Mouse (Mus musculus): Measurements from ENCODE around the gene Thoc7. TPM values are rescaled to one million over a fixed set of nuclear protein-coding genes. Genes with fewer than 3 reads are reported as not detected.

Thoc7 gene
- polyA plus RNA-seq, 1 experiment: 71.1 TPM

DNA sequence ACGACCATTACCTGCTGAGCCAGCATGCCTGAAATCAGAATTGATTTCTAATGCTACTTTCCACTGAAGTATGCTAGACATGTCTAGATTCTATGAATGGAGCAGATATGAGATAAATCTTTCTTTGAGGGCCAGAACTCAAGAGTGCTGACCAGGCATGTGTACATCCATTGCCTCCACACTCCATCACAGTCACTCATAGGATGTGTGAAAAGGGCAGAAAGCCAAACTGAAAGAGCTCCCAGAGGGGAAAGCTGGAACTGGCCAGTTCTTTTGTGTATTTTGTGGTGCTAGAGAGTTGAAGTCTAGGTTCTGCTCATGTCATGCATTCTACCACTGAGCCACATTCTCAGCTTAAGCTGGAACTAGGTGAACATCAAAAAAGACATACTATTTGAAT lies 15.8 kb upstream of the Thoc7 start:
- 71% methylated on average over 1 of the region's 1 CpGs for WGBS

DNA sequence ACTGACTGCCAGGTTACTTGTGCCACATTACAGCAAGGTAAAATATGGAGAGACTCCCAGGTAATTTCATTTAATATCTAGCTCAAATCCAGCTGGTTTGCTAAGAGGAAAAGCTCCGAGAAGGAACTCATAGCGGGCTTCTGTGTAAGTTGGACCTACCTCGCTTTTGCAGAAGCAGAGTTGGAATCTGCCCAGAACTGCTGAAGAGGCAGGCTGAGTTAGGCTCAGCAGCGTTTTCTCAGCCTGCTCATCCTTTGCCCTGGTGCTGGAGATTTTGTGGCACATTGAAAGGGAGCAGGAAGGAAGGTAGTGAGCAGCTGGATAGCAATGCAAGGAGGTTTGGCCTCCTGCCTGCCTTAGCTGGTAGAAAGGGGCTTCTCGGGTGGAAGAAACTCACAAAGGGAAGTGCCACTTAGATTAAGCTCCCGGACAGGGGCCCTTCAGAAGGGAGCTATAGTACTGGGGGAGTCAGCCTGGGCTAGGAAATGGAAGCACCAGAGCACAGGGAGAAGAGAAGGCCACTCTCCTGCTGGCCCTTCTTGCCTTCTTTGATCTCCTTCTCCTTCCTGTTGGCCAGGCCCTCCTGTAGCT lies 10.1 kb upstream of the Thoc7 start:
- 16% methylated on average over 6 of the region's 6 CpGs for WGBS
- TF ChIP-seq POLR2A (IDR thresholded peaks at IDR 0.05; ENCODE audit: borderline replicate concordance, control insufficient read depth, low read depth, low read length) (no peak), CTCF (IDR thresholded peaks at IDR 0.05; ENCODE audit: control insufficient read depth, insufficient read depth, low read length) (no peak)
- H3K27ac ChIP-seq (ENCODE audit: control insufficient read depth, insufficient read depth, low read depth, low read length, poor library complexity): no peak overlapping the region
- H3K4me1 ChIP-seq (ENCODE audit: control insufficient read depth, insufficient read depth, low read length): no peaks in the 10 kb centered on the region
- H3K4me3 ChIP-seq (replicated peaks; ENCODE audit: control insufficient read depth, low read depth, low read length): no peak overlapping the region

More for the DNA sequence above, 15.8 kb upstream of the Thoc7 start:
- Histone ChIP-seq H3K4me1 (ENCODE audit: control insufficient read depth, insufficient read depth, low read length) (no peaks in the 10 kb centered on the region), H3K4me3 (replicated peaks; ENCODE audit: control insufficient read depth, low read depth, low read length) (no peak overlapping the region), H3K27ac (ENCODE audit: control insufficient read depth, insufficient read depth, low read depth, low read length, poor library complexity) (no peak overlapping the region)
- TF ChIP-seq CTCF (IDR thresholded peaks at IDR 0.05; ENCODE audit: control insufficient read depth, insufficient read depth, low read length): no peak
- no peak for TF ChIP-seq POLR2A (IDR thresholded peaks at IDR 0.05; ENCODE audit: borderline replicate concordance, control insufficient read depth, low read depth, low read length)

DNA sequence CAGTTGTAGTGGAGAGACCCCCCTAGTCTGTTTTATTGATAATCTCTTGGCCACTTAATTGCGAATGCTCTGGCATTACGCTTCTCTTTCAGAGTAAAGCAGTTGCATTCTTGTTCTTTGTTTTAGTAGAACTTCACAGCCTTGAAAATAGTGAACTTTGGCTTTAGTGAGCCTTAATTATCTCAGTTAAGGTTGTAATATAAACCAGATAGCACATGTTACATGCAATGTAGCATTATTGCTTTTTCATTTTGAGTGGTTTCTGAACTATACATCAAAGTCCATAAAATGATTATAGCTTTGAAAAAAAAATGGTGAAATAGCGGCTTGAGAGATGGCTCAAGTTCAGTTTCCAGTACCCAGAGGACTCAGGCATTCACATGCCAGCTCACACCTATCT lies 8.9 kb upstream of the Thoc7 start:
- TF ChIP-seq POLR2A (IDR thresholded peaks at IDR 0.05; ENCODE audit: borderline replicate concordance, control insufficient read depth, low read depth, low read length) (no peak), CTCF (IDR thresholded peaks at IDR 0.05; ENCODE audit: control insufficient read depth, insufficient read depth, low read length) (no peak)
- Histone ChIP-seq H3K4me1 (ENCODE audit: control insufficient read depth, insufficient read depth, low read length) (no peaks in the 10 kb centered on the region), H3K27ac (ENCODE audit: control insufficient read depth, insufficient read depth, low read depth, low read length, poor library complexity) (no peak overlapping the region), H3K4me3 (replicated peaks; ENCODE audit: control insufficient read depth, low read depth, low read length) (no peak overlapping the region)
- WGBS: 90% methylated on average over 3 of the region's 3 CpGs

DNA sequence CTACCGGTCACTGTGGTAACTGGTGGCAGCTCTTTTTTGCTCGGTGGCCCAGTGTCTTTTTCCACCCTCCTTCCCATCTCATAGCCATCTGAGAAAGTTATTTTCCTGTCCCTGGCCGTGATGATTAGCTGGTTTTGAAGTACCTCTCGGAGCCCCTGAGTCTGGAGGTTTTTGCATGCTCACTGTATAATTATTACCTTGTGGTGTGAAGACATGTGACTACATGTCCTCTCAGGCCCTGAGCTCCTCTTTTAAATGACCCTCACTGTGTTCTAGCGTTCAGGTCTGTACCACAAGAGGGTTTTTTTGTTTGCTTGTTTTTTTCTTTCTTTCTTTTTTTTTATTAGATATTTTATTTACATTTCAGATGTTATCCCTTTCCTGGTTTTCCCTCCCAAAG lies 6.8 kb upstream of the Thoc7 start:
- TF ChIP-seq CTCF (IDR thresholded peaks at IDR 0.05; ENCODE audit: control insufficient read depth, insufficient read depth, low read length) (no peak), POLR2A (IDR thresholded peaks at IDR 0.05; ENCODE audit: borderline replicate concordance, control insufficient read depth, low read depth, low read length) (no peak)
- WGBS: 75% methylated on average over 5 of the region's 5 CpGs

DNA sequence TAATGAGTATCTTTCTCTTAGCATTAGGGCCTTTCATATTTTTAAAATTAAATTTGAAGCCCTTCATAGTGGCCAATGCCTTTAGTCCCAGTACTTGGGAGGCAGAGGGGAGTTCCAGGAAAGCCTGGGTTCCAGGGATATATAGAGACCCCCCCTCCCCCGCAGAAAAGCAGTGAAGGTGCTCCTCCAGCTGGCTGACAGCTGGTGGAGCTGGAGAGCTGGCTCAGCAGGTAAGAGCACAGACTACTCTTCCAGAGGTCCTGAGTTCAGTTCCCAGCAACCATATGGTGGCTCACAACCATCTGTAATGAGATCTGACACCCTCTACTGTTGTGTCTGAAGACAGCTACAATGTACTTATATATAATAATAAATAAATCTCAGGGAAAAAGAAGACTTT lies 6.0 kb upstream of the Thoc7 start:
- Histone ChIP-seq H3K27ac (ENCODE audit: control insufficient read depth, insufficient read depth, low read depth, low read length, poor library complexity) (no peak overlapping the region), H3K4me1 (ENCODE audit: control insufficient read depth, insufficient read depth, low read length) (no peaks in the 10 kb centered on the region), H3K4me3 (replicated peaks; ENCODE audit: control insufficient read depth, low read depth, low read length) (no peak overlapping the region)
- TF ChIP-seq CTCF (IDR thresholded peaks at IDR 0.05; ENCODE audit: control insufficient read depth, insufficient read depth, low read length): 0 out of 2 replicates have a peak, but pooled peaks have one; percentile 7
- no peak for TF ChIP-seq POLR2A (IDR thresholded peaks at IDR 0.05; ENCODE audit: borderline replicate concordance, control insufficient read depth, low read depth, low read length)
- 57% methylated on average over 1 of the region's 1 CpGs for WGBS

More for the DNA sequence above, 6.8 kb upstream of the Thoc7 start:
- Histone ChIP-seq H3K4me1 (ENCODE audit: control insufficient read depth, insufficient read depth, low read length) (no peaks in the 10 kb centered on the region), H3K27ac (ENCODE audit: control insufficient read depth, insufficient read depth, low read depth, low read length, poor library complexity) (no peak overlapping the region), H3K4me3 (replicated peaks; ENCODE audit: control insufficient read depth, low read depth, low read length) (no peak overlapping the region)

DNA sequence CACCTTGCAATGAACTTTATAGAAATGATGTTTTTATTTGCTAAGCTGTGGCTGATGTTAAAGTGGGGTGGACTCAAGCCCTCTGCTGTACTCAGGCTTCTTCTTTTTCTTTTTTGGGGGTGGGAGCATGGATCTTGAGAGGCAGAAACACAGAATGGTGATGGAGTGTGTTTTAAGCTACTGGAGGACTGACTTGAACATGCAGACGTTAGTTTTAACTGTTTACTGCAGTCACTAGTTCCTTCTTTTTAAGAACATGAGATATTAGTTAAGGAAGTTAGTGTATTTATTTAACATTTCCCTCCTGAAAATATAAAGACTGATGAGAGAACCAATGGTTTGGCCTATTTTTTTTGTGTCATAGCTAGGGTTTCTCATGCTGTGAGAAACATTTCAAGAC lies 1.9 kb upstream of the Thoc7 start:
- 19% methylated on average over 1 of the region's 1 CpGs for WGBS
- no peak overlapping the region for H3K27ac ChIP-seq (ENCODE audit: control insufficient read depth, insufficient read depth, low read depth, low read length, poor library complexity)
- H3K4me3 ChIP-seq (replicated peaks; ENCODE audit: control insufficient read depth, low read depth, low read length): no peak overlapping the region
- no peak for TF ChIP-seq CTCF (IDR thresholded peaks at IDR 0.05; ENCODE audit: control insufficient read depth, insufficient read depth, low read length)
- TF ChIP-seq POLR2A (IDR thresholded peaks at IDR 0.05; ENCODE audit: borderline replicate concordance, control insufficient read depth, low read depth, low read length): no peak
- no peaks in the 10 kb centered on the region for H3K4me1 ChIP-seq (ENCODE audit: control insufficient read depth, insufficient read depth, low read length)

DNA sequence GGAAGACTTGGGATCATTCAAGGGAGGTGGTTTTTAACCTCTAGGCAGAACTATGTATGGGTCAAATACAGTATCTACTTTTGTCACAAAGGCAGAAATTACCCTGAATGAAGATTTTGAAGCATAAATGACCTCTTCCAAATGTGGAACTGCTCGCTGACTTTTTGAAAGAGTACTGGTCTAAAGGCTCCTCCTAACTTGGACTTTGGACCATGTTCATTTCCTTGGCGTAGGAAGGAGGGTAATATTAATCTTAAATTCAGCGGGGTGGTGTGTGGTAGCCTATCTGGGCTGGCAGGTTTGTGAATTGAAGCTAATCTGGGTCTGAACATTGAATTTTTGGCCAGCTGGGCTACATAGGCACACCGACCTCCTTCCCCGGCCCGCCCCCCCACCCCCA lies 824 bp upstream of the Thoc7 start:
- TF ChIP-seq POLR2A (IDR thresholded peaks at IDR 0.05; ENCODE audit: borderline replicate concordance, control insufficient read depth, low read depth, low read length) (no peak), CTCF (IDR thresholded peaks at IDR 0.05; ENCODE audit: control insufficient read depth, insufficient read depth, low read length) (no peak)
- WGBS: 59% methylated on average over 6 of the region's 6 CpGs
- H3K4me3 ChIP-seq (replicated peaks; ENCODE audit: control insufficient read depth, low read depth, low read length): no peak overlapping the region
- no peaks in the 10 kb centered on the region for H3K4me1 ChIP-seq (ENCODE audit: control insufficient read depth, insufficient read depth, low read length)
- no peak overlapping the region for H3K27ac ChIP-seq (ENCODE audit: control insufficient read depth, insufficient read depth, low read depth, low read length, poor library complexity)

DNA sequence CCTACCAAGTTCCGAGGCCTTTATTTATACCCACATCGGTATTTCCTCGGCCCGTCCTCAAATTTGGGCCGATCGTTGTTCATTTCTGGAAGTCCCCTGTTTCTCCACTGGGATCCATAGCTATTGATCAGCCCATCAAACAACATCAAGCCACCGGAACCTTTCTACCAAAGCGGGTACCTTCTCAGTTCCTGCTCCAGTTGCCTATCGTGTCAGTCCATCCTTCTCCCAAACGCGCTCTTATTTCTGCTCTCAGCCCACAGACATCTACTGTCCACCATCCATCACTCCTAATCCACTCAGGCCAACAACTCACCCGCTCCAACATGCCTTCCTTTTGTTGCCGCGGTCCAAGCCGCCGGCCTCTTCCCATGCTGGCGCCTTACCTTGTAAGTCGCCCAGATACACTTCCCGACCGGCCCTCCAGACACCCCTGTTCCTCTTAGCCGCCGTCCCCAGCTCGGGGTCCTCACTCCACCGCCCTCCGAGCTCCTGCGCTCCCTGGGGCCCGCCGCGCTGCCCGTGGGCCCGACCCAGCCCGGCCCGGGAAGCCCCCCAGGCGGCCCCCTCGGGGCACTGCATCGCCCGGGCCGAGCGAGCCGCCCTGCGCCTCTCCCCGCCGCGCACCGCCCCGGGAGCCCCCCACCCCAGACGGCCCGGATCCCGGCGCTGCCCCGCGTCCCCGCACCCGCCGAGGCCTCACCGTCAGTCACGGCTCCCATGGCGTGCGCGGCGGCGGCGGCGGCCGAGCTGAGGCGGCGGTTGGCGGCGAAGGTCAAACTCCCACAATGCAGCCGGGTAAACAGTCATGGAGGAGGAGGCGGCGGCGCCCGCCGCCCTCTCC lies 948 bp downstream of the Thoc7 start:
- Histone ChIP-seq H3K4me3 (replicated peaks; ENCODE audit: control insufficient read depth, low read depth, low read length) (peak overlapping the region; percentile 85), H3K27ac (ENCODE audit: control insufficient read depth, insufficient read depth, low read depth, low read length, poor library complexity) (peak overlapping the region; percentile 57), H3K4me1 (ENCODE audit: control insufficient read depth, insufficient read depth, low read length) (no peaks in the 10 kb centered on the region)
- under 1% methylated on average over 72 of the region's 75 CpGs for WGBS
- no peak for TF ChIP-seq POLR2A (IDR thresholded peaks at IDR 0.05; ENCODE audit: borderline replicate concordance, control insufficient read depth, low read depth, low read length)
- TF ChIP-seq CTCF (IDR thresholded peaks at IDR 0.05; ENCODE audit: control insufficient read depth, insufficient read depth, low read length): no peak
